Mouse (Mus musculus): Measurements from ENCODE around the gene Gucy2f. TPM values are rescaled to one million over a fixed set of nuclear protein-coding genes. Genes with fewer than 3 reads are reported as not detected.

The Gucy2f gene
- polyA plus RNA-seq, 1 experiment from 2014 or later = 0.36 TPM

GRCm38 (mm10) chrX:142062585-142062984 lies 134.1 kb downstream of the Gucy2f start:
- Histone ChIP-seq H3K9me3 (ENCODE audit: control insufficient read depth, low read length) (no peaks in the 10 kb centered on the region), H3K9ac (no peak overlapping the region), H3K4me1 (replicated peaks; ENCODE audit: control insufficient read depth, insufficient read depth, low read length) (no peaks in the 10 kb centered on the region), H3K27ac (no peak overlapping the region), H3K27me3 (ENCODE audit: control insufficient read depth, insufficient read depth, low read length) (peaks cover 8% of the 10 kb centered on the region; the same call in 1 of the 2 replicates), H3K4me2 (replicated peaks) (no peak overlapping the region), H3K36me3 (replicated peaks; ENCODE audit: control insufficient read depth, insufficient read depth) (no peaks in the 10 kb centered on the region), H3K4me3 (replicated peaks; ENCODE audit: low read length) (no peak overlapping the region)
- ATAC-seq (ENCODE audit: low FRiP score) (no peak), DNase-seq (ENCODE audit: low spot score) (no peak)
- 79% methylated on average over 3 of the region's 3 CpGs for WGBS

Other genes with a start within 250 kb of the Gucy2f start
- gene Nxt2, start 29.8 kb upstream of the Gucy2f start, polyA plus RNA-seq (2014; fragmentation: Nextera tagmentation; extraction: Ambion mirVana) = 20.4 and 25.1 TPM in 2 replicates
- 33.0 and 33.8 TPM in 2 replicates for gene Kcne1l, start 109.4 kb upstream of the Gucy2f start, polyA plus RNA-seq (2014; fragmentation: Nextera tagmentation; extraction: Ambion mirVana)
- gene Acsl4, start 193.6 kb upstream of the Gucy2f start, polyA plus RNA-seq (2014; fragmentation: Nextera tagmentation; extraction: Ambion mirVana) = 31.4 and 39.8 TPM in 2 replicates

All from hindbrain, embryonic 14.5 days (tissue).